Mouse (Mus musculus) forebrain, embryonic 12.5 days (tissue): Measurements from ENCODE around the gene Pik3r3. TPM values are rescaled to one million over a fixed set of nuclear protein-coding genes. Genes with fewer than 3 reads are reported as not detected.
A peak's percentile ranks its signal among the peaks of the same experiment; 100 is the strongest.

Experiments
- ATAC-seq: fragments of 200-750 bp; cut with Nextera tagmentation; 2 replicates; pipeline ENCODE4 v1.8.0; 2017; ENCODE audit warnings: moderate TSS enrichment; ENCODE audit not compliant: low FRiP score
- H3K27ac ChIP-seq: fragments of 300-500 bp; sonication (generic); 2 replicates; pipeline ENCODE4 v1.5.1; 2016; ENCODE audit warnings: mild to moderate bottlenecking
- H3K27me3 ChIP-seq: fragments of 300-500 bp; sonication (generic); 2 replicates; pipeline ENCODE4 v1.6.1; 2016; ENCODE audit warnings: mild to moderate bottlenecking
- H3K36me3 ChIP-seq: fragments of 300-500 bp; sonication (generic); replicated peaks from 2 replicates; pipeline ENCODE4 v1.6.1; 2016; ENCODE audit warnings: mild to moderate bottlenecking
- H3K4me1 ChIP-seq: fragments of 300-500 bp; sonication (generic); 2 replicates; pipeline ENCODE4 v1.6.1; 2016
- H3K4me2 ChIP-seq: fragments of 300-500 bp; sonication (generic); 2 replicates; pipeline ENCODE4 v1.6.1; 2016; ENCODE audit warnings: mild to moderate bottlenecking, moderate library complexity
- H3K4me3 ChIP-seq: fragments of 300-500 bp; sonication (generic); replicated peaks from 2 replicates; pipeline ENCODE4 v1.5.1; 2016; ENCODE audit warnings: mild to moderate bottlenecking
- H3K9ac ChIP-seq: fragments of 300-500 bp; sonication (generic); 2 replicates; pipeline ENCODE4 v1.6.1; 2016; ENCODE audit warnings: mild to moderate bottlenecking
- H3K9me3 ChIP-seq: fragments of 300-500 bp; sonication (generic); 2 replicates; pipeline ENCODE4 v1.6.1; 2016
- WGBS: fragments of 180-500 bp; shearing (Covaris S2); methylation state at CpG from one replicate; pipeline ENCODE4 v1.1.7; 2016; 5-methylcytosine and 5-hydroxymethylcytosine counted together
- polyA plus RNA-seq: library from polyadenylated mRNA; unstranded; fragments of >200 nt; fragmentation: Nextera tagmentation; extraction: Ambion mirVana; gene quantifications from 2 replicates; pipeline ENCODE4 v1.2.1, GENCODE M21; 2016

Pik3r3 gene
- polyA plus RNA-seq: 93.5 and 100 TPM in 2 replicates

DNA sequence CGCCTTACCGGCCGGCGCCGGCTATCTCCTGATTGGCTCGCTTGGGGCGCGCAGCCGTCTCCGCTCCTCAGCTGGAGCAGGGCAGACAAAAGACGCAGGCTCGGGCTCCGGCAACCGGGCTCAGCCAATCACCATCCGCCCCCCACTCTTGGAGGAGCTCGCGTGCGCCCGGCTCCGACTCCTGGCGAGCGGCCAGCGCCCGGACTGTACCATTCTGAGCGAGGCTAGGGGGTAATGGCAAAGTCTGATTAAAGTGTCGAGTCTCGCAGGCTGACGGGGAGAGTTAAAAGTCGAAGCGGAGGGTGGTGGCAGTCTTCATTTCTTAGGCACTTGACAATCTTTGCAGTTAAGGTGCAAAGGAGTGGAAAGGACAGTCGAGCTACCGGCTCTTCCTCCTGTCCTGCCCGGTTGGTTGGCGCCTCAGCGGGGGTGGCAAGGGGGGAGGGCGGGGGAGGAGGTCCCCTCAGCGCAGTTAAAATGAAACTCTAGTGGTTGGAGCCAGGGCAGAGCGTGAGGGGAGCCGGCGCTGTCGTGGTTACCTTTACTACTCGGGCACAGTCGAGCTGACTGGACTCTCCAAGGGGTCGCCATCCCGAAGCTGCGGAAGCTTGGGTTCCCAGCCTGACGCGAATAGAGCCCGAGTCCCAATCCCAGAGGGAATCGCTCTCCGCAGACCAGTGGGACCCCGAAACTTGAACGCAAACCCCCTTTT lies at the start of gene Pik3r3:
Gene Pik3r3 (plus strand): TSS at position 479 of the 712 bp plus-strand sequence.
- Histone ChIP-seq H3K9me3 (no peaks in the 10 kb centered on the region), H3K4me1 (peaks cover 9% of the 10 kb centered on the region), H3K4me2 (peak within 1 kb of the TSS; percentile 76), H3K4me3 (peak within 1 kb of the TSS; percentile 64), H3K9ac (peak within 1 kb of the TSS; percentile 95), H3K36me3 (no peaks in the 10 kb centered on the region), H3K27me3 (no peaks in the 10 kb centered on the region), H3K27ac (peak within 1 kb of the TSS; percentile 100)
- under 1% methylated on average over 52 of the region's 53 CpGs for WGBS
- ATAC-seq: peak; percentile 99

DNA sequence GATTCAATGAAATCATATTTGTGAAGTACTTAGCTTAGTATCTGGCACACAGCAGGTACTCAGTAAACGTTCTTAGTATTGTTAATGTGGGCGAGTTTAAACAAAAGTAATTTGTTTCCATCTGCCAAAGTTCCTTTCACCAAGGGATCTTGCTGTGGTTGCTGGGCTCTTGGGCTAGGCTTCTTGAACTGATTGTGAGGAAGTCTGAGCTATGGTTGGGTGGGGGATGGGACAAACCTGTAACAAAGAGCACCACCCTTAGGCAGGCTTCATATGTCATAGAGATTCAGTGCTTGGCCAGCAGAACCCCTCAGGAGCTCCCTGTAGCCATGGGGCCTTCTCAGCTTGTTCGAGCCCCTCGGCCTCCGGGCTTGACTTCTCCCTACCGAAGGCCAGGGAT lies 48.3 kb upstream of the Pik3r3 start, which contains the start of the genes 1700042G07Rik and Gm49337:
Gene 1700042G07Rik (plus strand): TSS at position 301 of the 400 bp plus-strand sequence.
Gene Gm49337 (plus strand): TSS at position 313 of the 400 bp plus-strand sequence.
- Histone ChIP-seq H3K4me3 (no peak within 1 kb of the TSS), H3K36me3 (no peaks in the 10 kb centered on the region), H3K27me3 (no peaks in the 10 kb centered on the region; the same call in 1 of the 2 replicates), H3K4me2 (no peak within 1 kb of the TSS), H3K9ac (no peak within 1 kb of the TSS), H3K4me1 (peaks cover 19% of the 10 kb centered on the region), H3K9me3 (no peaks in the 10 kb centered on the region), H3K27ac (no peak within 1 kb of the TSS)
- 89% methylated on average over 6 of the region's 6 CpGs for WGBS
- no peak for ATAC-seq

DNA sequence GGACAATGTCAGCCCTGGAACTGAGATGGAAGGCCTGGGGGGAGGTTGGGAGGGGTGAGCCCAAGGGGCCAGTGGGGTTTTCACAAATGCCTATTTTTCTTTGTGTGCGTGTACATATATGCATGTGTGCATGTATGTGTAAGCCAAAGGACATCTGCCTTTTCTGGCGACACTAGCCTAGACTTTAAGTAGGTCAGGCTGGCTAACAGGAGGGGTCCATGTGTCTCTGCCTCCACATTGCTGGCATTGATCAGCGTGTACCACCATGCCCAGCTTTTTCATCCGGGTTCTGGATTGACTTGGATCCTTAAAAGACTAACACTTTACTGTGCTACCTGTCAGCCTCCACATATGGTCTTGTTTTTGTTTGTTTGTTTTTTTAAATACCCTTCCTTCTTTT lies 47.7 kb upstream of the Pik3r3 start:
- 88% methylated on average over 4 of the region's 4 CpGs for WGBS
- Histone ChIP-seq H3K27ac (no peak overlapping the region), H3K9me3 (no peaks in the 10 kb centered on the region), H3K9ac (no peak overlapping the region), H3K4me2 (no peak overlapping the region), H3K4me3 (no peak overlapping the region), H3K36me3 (no peaks in the 10 kb centered on the region), H3K4me1 (peaks cover 19% of the 10 kb centered on the region), H3K27me3 (no peaks in the 10 kb centered on the region; the same call in 1 of the 2 replicates)
- no peak for ATAC-seq

DNA sequence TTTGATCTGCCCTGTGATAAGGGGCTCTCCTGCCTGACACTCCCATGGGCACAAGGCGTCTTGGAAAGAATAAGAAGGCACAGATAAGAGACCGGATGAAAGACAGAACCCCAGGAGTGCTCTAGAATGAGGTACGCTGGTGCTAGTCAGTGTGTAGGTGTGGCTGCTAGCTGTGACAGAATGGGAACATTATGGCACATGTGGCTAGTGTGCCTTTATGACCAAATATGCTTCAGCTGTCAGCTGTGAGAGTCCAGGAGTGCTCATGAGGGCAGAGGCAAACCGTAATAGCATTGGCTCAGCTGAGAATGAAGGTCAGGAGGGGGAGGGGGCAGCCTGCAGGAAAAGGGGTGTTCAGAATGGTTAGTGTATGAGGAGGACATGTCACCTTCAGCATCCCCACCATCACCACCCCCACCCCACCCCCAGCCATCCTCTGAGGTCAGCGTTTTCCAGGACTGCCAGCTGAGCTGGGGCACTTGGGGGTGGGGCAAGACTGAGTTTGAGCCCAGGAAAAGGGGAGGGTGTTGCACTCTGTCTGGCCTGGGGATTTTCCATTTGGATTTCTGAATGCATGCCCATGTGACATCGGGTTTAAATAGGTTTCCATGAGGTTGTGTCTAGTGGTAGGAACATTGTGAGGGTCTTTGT lies 46.8 kb upstream of the Pik3r3 start:
- peak overlapping the region; percentile 12; the same call in 1 of the 2 replicates for H3K9ac ChIP-seq
- H3K4me1 ChIP-seq: peaks cover 19% of the 10 kb centered on the region
- H3K36me3 ChIP-seq: no peaks in the 10 kb centered on the region
- H3K4me2 ChIP-seq: no peak overlapping the region
- no peak overlapping the region for H3K27ac ChIP-seq
- H3K9me3 ChIP-seq: no peaks in the 10 kb centered on the region
- ATAC-seq: peak; percentile 50
- 49% methylated on average over 6 of the region's 6 CpGs for WGBS
- no peak overlapping the region for H3K4me3 ChIP-seq
- no peaks in the 10 kb centered on the region; the same call in 1 of the 2 replicates for H3K27me3 ChIP-seq

DNA sequence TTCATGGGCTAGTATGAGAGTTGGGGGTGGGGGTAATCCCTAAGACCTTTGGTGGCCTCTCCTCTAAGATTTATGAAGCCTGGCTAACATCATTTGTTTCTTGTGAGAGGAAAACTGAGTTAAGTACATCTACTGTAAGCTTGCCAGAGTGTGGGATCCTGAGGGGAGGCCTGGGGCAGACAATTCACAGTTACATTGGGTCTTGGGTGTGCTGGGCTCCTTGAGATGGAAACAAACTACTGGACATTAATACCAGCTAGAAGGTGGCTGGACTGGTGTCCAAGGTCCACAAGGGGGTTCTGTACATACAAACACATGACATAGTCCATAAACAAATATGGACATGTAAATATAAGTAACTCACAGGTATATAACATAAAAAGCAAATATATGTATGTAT lies 46.3 kb upstream of the Pik3r3 start:
- Histone ChIP-seq H3K27ac (no peak overlapping the region), H3K36me3 (no peaks in the 10 kb centered on the region), H3K9me3 (no peaks in the 10 kb centered on the region), H3K9ac (no peak overlapping the region), H3K4me2 (no peak overlapping the region), H3K4me1 (peaks cover 19% of the 10 kb centered on the region), H3K27me3 (no peaks in the 10 kb centered on the region; the same call in 1 of the 2 replicates), H3K4me3 (no peak overlapping the region)
- ATAC-seq: no peak

DNA sequence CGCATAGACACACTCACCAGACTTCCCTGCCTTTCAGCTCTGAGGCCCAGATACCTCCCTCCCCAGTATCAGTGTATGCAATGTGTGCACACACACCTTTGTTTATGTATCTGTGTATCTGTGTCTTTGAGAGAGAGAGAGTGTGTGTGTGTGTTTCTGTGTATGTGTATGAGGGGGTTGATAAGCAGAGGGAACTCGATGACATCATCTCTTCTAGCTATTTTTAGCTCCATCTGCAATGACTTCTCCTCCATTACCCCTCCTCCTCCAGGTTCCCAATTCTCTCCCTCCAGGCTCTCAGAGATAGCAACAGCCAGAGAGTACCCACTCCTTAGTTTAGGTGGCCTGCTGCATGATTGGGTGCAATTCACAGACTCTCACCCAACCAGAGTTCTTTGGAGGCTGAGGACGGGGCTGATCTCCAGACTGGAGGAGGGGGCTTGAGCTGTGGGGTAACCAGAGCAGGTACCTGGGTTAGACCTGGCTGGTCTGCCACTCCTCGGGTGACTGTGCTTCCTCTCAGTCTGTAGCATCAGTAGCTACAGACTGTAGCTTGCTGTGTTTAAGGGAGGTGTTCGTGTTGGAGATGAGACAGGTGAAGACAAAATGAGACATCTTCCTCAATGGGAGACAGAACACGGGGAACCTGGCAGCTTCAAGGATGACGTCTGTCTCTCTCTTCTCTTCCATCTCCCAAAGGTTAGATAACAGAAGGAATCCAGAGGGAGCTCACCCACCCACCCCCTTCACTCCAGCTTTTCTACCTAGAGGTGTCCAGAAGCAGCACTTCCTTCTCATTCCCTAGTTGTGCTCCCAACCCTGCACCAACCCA lies 45.5 kb upstream of the Pik3r3 start:
- Histone ChIP-seq H3K4me2 (peak overlapping the region; percentile 22; the same call in 1 of the 2 replicates), H3K9ac (no peak overlapping the region), H3K4me3 (no peak overlapping the region), H3K27ac (0 out of 2 replicates have a peak overlapping the region, but pooled peaks have one; percentile 48), H3K4me1 (peaks cover 19% of the 10 kb centered on the region), H3K36me3 (no peaks in the 10 kb centered on the region), H3K27me3 (no peaks in the 10 kb centered on the region; the same call in 1 of the 2 replicates), H3K9me3 (no peaks in the 10 kb centered on the region)
- ATAC-seq: no peak
- 71% methylated on average over 7 of the region's 7 CpGs for WGBS

GRCm38 (mm10) chr4:116176543-116176988 lies 44.9 kb upstream of the Pik3r3 start:
- H3K36me3 ChIP-seq: no peaks in the 10 kb centered on the region
- ATAC-seq: peak; percentile 62
- H3K4me2 ChIP-seq: peak overlapping the region; percentile 22
- no peaks in the 10 kb centered on the region for H3K9me3 ChIP-seq
- H3K9ac ChIP-seq: peak overlapping the region; percentile 29; the same call in 1 of the 2 replicates
- H3K4me3 ChIP-seq: no peak overlapping the region
- H3K27me3 ChIP-seq: no peaks in the 10 kb centered on the region; the same call in 1 of the 2 replicates
- peaks cover 19% of the 10 kb centered on the region for H3K4me1 ChIP-seq
- H3K27ac ChIP-seq: 0 out of 2 replicates have a peak overlapping the region, but pooled peaks have one; percentile 48
- WGBS: 30% methylated on average over 10 of the region's 10 CpGs

DNA sequence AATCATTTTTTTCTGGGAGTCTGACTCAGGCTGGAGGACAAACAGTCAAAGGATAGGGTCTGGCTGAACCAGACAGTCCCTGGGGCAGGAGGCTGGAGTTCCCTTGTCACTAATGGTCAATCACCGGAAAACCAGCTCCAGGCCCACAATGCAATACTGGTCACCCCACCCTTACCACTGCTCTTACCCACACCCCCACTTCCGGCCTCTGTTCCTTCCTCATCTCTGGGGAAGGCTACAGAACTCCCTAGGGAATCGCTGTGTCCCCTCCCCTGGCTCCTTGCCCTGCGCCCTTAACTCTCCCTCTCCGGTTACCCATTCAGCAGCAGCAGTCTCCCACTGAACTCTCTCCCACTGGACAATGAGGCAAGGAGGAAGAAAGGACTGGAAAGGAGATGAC lies 44.3 kb upstream of the Pik3r3 start:
- Histone ChIP-seq H3K9ac (no peak overlapping the region), H3K4me1 (peaks cover 19% of the 10 kb centered on the region), H3K9me3 (no peaks in the 10 kb centered on the region), H3K27ac (no peak overlapping the region), H3K4me3 (no peak overlapping the region), H3K36me3 (no peaks in the 10 kb centered on the region), H3K27me3 (no peaks in the 10 kb centered on the region; the same call in 1 of the 2 replicates), H3K4me2 (no peak overlapping the region)
- WGBS: 33% methylated on average over 5 of the region's 5 CpGs
- ATAC-seq: no peak

GRCm38 (mm10) chr4:116182079-116182478 lies 39.3 kb upstream of the Pik3r3 start:
- no peaks in the 10 kb centered on the region for H3K9me3 ChIP-seq
- no peaks in the 10 kb centered on the region for H3K36me3 ChIP-seq
- peaks cover 8% of the 10 kb centered on the region for H3K4me1 ChIP-seq
- 32% methylated on average over 3 of the region's 3 CpGs for WGBS
- ATAC-seq: no peak
- no peak overlapping the region for H3K9ac ChIP-seq
- no peak overlapping the region for H3K4me2 ChIP-seq
- H3K4me3 ChIP-seq: no peak overlapping the region
- H3K27me3 ChIP-seq: 0 out of 2 replicates have a peak, but pooled peaks cover 4% of the 10 kb centered on the region
- no peak overlapping the region for H3K27ac ChIP-seq

DNA sequence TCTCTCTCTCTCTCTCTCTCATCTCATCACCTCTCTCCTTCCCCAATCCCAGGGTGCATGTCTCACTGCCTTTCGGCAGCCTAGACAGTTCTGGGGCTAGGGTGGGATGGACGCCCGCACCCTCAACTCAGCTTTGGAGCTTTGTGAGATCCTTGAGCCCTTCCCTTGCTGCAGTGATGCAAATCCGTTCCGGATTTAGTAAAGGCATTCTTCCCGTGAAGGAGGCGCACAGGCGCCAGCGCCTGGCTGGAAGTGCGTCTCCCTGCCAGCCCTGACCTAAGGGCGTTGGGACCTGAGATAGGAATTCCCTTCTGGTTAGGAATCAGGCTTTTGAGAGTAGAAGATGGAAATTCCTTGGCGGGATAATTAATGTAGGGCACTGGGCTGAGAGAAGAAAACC lies 38.7 kb upstream of the Pik3r3 start:
- H3K4me1 ChIP-seq: peaks cover 6% of the 10 kb centered on the region
- H3K4me2 ChIP-seq: peak overlapping the region; percentile 41
- H3K9me3 ChIP-seq: no peaks in the 10 kb centered on the region
- no peak overlapping the region for H3K9ac ChIP-seq
- H3K4me3 ChIP-seq: 0 out of 2 replicates have a peak overlapping the region, but pooled peaks have one; percentile 10
- H3K27me3 ChIP-seq: 0 out of 2 replicates have a peak, but pooled peaks cover 4% of the 10 kb centered on the region
- ATAC-seq: no peak
- no peak overlapping the region for H3K27ac ChIP-seq
- H3K36me3 ChIP-seq: no peaks in the 10 kb centered on the region
- 5% methylated on average over 12 of the region's 12 CpGs for WGBS

DNA sequence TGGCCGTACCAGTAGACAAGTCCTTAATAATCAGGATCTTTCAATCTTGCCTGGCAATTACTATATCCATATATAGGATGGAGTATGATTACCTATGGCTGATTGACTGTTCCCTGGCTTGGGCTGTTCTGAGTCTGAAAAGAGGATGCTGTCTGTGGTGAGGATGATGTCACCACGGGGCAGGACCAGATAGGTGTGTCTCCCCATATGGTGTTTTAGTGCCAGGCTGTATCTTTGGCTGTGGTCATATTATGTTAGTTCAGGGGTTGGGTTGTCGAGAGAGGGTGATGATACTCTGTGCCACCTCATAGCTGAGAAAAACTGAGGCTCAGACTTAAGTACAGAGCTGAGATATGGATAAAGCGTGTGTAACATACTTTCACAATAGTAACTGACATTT lies 36.3 kb upstream of the Pik3r3 start:
- no peak overlapping the region for H3K4me3 ChIP-seq
- H3K36me3 ChIP-seq: no peaks in the 10 kb centered on the region
- H3K9ac ChIP-seq: no peak overlapping the region
- H3K9me3 ChIP-seq: no peaks in the 10 kb centered on the region
- no peak for ATAC-seq
- no peak overlapping the region for H3K4me2 ChIP-seq
- peaks cover 6% of the 10 kb centered on the region for H3K4me1 ChIP-seq
- H3K27me3 ChIP-seq: 0 out of 2 replicates have a peak, but pooled peaks cover 4% of the 10 kb centered on the region
- 93% methylated on average over 4 of the region's 4 CpGs for WGBS
- H3K27ac ChIP-seq: no peak overlapping the region
